Mouse (Mus musculus) hindbrain, embryonic 12.5 days (tissue): ENCODE measurements at regions not wholly inside any gene's neighbourhood (a gene's known extent, or its start where the extent isn't known, plus 50 kb on each side); places are given as distances from the start of the nearest gene placed in this dataset.

Experiments used
- ATAC-seq: fragments of 200-750 bp; cut with Nextera tagmentation; 2 replicates; pipeline ENCODE4 v1.8.0; 2017; ENCODE audit warnings: moderate TSS enrichment; ENCODE audit not compliant: low FRiP score
- H3K27ac ChIP-seq: fragments of 300-500 bp; sonication (generic); 2 replicates; pipeline ENCODE4 v1.5.1; 2016; ENCODE audit warnings: mild to moderate bottlenecking
- H3K27me3 ChIP-seq: fragments of 300-500 bp; sonication (generic); 2 replicates; pipeline ENCODE4 v1.6.1; 2016; ENCODE audit warnings: mild to moderate bottlenecking
- H3K36me3 ChIP-seq: fragments of 300-500 bp; sonication (generic); 2 replicates; pipeline ENCODE4 v1.6.1; 2016; ENCODE audit warnings: mild to moderate bottlenecking
- H3K4me1 ChIP-seq: fragments of 300-500 bp; sonication (generic); 2 replicates; pipeline ENCODE4 v1.6.1; 2016
- H3K4me2 ChIP-seq: fragments of 300-500 bp; sonication (generic); replicated peaks from 2 replicates; pipeline ENCODE4 v1.6.1; 2016; ENCODE audit warnings: mild to moderate bottlenecking
- H3K4me3 ChIP-seq: fragments of 300-500 bp; sonication (generic); 2 replicates; pipeline ENCODE4 v1.5.1; 2016; ENCODE audit warnings: mild to moderate bottlenecking
- H3K9ac ChIP-seq: fragments of 300-500 bp; sonication (generic); 2 replicates; pipeline ENCODE4 v1.6.1; 2016; ENCODE audit warnings: mild to moderate bottlenecking, moderate library complexity
- H3K9me3 ChIP-seq: fragments of 300-500 bp; sonication (generic); replicated peaks from 2 replicates; pipeline ENCODE4 v1.6.1; 2016; ENCODE audit warnings: mild to moderate bottlenecking
- WGBS: fragments of 180-500 bp; shearing (Covaris S2); methylation state at CpG from one replicate; pipeline ENCODE4 v1.1.7; 2016; 5-methylcytosine and 5-hydroxymethylcytosine counted together

- no peak for ATAC-seq
- Histone ChIP-seq H3K4me1 (no peaks in the 10 kb centered on the region), H3K36me3 (no peaks in the 10 kb centered on the region), H3K4me2 (no peak overlapping the region), H3K27ac (no peak overlapping the region), H3K9me3 (no peaks in the 10 kb centered on the region), H3K4me3 (no peak overlapping the region), H3K9ac (no peak overlapping the region), H3K27me3 (no peaks in the 10 kb centered on the region)
Observed at GRCm38 (mm10) chr8:30331201-30331600, 2883.7 kb downstream of the Poteg start.

DNA sequence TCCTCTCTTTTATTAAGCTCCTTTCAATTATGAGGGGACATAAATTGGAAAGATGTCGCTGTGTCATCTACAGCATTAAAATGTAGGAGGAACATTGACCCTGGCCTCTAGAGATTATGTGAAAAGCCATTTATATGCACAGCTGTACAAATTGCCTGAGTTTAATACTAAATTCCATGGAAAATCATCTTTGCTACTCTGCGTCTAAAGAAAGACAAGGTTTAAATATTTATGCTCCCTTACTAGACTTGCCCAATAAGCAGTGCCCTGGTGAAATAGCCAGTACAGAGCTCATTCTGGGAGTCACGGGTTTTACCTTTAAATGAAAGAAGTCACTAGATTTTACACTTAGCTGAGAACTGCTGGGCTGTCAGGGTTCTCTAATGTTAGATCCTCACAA lies 2885.9 kb downstream of the Poteg start:
- no peak overlapping the region for H3K4me2 ChIP-seq
- WGBS, result 62% methylated on average over 3 of the region's 3 CpGs
- no peak overlapping the region for H3K27ac ChIP-seq
- H3K4me3 ChIP-seq, result no peak overlapping the region
- no peaks in the 10 kb centered on the region for H3K4me1 ChIP-seq
- H3K9me3 ChIP-seq, result no peaks in the 10 kb centered on the region
- ATAC-seq, result 0 out of 2 replicates have a peak, but pooled peaks have one; percentile 40
- H3K36me3 ChIP-seq, result no peaks in the 10 kb centered on the region
- H3K27me3 ChIP-seq, result no peaks in the 10 kb centered on the region
- no peak overlapping the region for H3K9ac ChIP-seq

DNA sequence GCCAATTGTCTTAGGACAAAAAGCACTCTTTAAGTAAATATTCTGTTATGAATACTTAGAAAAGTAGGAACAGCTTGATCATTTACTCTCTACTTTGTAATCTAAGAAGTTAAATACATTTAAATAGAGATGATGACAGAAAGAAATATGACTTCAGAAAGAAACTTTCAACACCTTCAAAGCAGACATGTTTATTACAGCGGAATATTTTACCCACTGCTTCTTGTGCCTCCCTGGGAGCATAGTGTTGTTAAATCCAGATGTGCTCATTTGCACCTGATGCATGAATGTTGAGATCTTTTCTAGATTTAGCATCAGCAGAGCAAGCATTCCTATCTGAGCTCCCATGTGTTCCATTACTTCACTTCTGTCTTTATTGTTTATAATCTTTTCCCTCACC lies 2912.0 kb downstream of the Poteg start:
- Histone ChIP-seq H3K9ac (no peak overlapping the region), H3K27me3 (no peaks in the 10 kb centered on the region), H3K9me3 (no peaks in the 10 kb centered on the region), H3K36me3 (no peaks in the 10 kb centered on the region), H3K4me1 (no peaks in the 10 kb centered on the region), H3K4me2 (no peak overlapping the region), H3K4me3 (no peak overlapping the region), H3K27ac (no peak overlapping the region)
- 68% methylated on average over 1 of the region's 1 CpGs for WGBS
- ATAC-seq, result no peak

- 63% methylated on average over 2 of the region's 2 CpGs for WGBS
Observed at GRCm38 (mm10) chr8:30365721-30366120, 2918.3 kb downstream of the Poteg start.

GRCm38 (mm10) chr8:30391936-30392335 lies 2944.5 kb downstream of the Poteg start:
- H3K9me3 ChIP-seq, result no peaks in the 10 kb centered on the region
- H3K27me3 ChIP-seq, result no peaks in the 10 kb centered on the region
- WGBS, result 80% methylated on average over 2 of the region's 2 CpGs
- H3K4me2 ChIP-seq, result no peak overlapping the region
- H3K4me3 ChIP-seq, result no peak overlapping the region
- ATAC-seq, result no peak
- H3K27ac ChIP-seq, result no peak overlapping the region
- H3K4me1 ChIP-seq, result no peaks in the 10 kb centered on the region
- no peaks in the 10 kb centered on the region for H3K36me3 ChIP-seq
- no peak overlapping the region for H3K9ac ChIP-seq

More at GRCm38 (mm10) chr8:30365721-30366120, 2918.3 kb downstream of the Poteg start:
- Histone ChIP-seq H3K4me2 (no peak overlapping the region), H3K9me3 (no peaks in the 10 kb centered on the region), H3K4me1 (no peaks in the 10 kb centered on the region), H3K27ac (no peak overlapping the region), H3K36me3 (no peaks in the 10 kb centered on the region), H3K4me3 (no peak overlapping the region), H3K9ac (no peak overlapping the region), H3K27me3 (no peaks in the 10 kb centered on the region)
- ATAC-seq, result no peak

- no peak overlapping the region for H3K27ac ChIP-seq
- H3K9ac ChIP-seq, result no peak overlapping the region
- no peak for ATAC-seq
- no peaks in the 10 kb centered on the region for H3K36me3 ChIP-seq
- H3K4me3 ChIP-seq, result no peak overlapping the region
- H3K9me3 ChIP-seq, result no peaks in the 10 kb centered on the region
- H3K4me1 ChIP-seq, result no peaks in the 10 kb centered on the region
- H3K4me2 ChIP-seq, result no peak overlapping the region
- no peaks in the 10 kb centered on the region for H3K27me3 ChIP-seq
- WGBS, result 78% methylated on average over 2 of the region's 2 CpGs
Observed at GRCm38 (mm10) chr8:30439423-30439822, 2989.1 kb upstream of the 5930422O12Rik start.

- H3K9ac ChIP-seq, result no peak overlapping the region
- WGBS, result 87% methylated on average over 1 of the region's 1 CpGs
- H3K4me3 ChIP-seq, result no peak overlapping the region
- H3K4me2 ChIP-seq, result no peak overlapping the region
- no peaks in the 10 kb centered on the region for H3K27me3 ChIP-seq
- H3K27ac ChIP-seq, result no peak overlapping the region
- no peaks in the 10 kb centered on the region for H3K36me3 ChIP-seq
- ATAC-seq, result no peak
- H3K9me3 ChIP-seq, result no peaks in the 10 kb centered on the region
- no peaks in the 10 kb centered on the region for H3K4me1 ChIP-seq
Observed at GRCm38 (mm10) chr8:30441821-30442220, 2986.7 kb upstream of the 5930422O12Rik start.

- no peak overlapping the region for H3K27ac ChIP-seq
Observed at GRCm38 (mm10) chr8:30443874-30444273, 2984.6 kb upstream of the 5930422O12Rik start.

DNA sequence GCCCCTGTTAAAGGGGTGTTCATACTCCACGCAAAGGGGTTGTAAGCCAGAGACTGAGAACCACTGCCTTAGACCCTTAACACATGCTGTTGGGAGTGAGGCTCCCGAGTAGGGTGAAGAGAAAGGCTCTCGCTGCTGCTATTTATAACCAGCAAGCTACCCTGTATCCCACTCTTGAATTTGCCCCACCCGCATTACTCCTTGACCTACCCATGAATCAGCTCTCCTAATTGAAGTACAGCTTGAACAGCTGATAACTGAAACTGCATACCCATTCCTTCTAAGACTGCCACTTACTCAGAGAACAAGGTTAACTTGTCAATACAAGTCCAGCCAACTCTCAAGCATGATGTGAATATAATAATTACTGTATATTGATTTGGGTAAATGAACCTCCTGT lies 2984.2 kb upstream of the 5930422O12Rik start:
- WGBS, result 86% methylated on average over 4 of the region's 4 CpGs
- no peak for ATAC-seq
- Histone ChIP-seq H3K4me3 (no peak overlapping the region), H3K27me3 (no peaks in the 10 kb centered on the region), H3K36me3 (no peaks in the 10 kb centered on the region), H3K4me2 (no peak overlapping the region), H3K9me3 (no peaks in the 10 kb centered on the region), H3K4me1 (no peaks in the 10 kb centered on the region), H3K9ac (no peak overlapping the region), H3K27ac (no peak overlapping the region)

More at GRCm38 (mm10) chr8:30443874-30444273, 2984.6 kb upstream of the 5930422O12Rik start:
- WGBS, result 82% methylated on average over 2 of the region's 2 CpGs
- Histone ChIP-seq H3K36me3 (no peaks in the 10 kb centered on the region), H3K4me1 (no peaks in the 10 kb centered on the region), H3K4me2 (no peak overlapping the region), H3K4me3 (no peak overlapping the region), H3K9me3 (no peaks in the 10 kb centered on the region), H3K27me3 (no peaks in the 10 kb centered on the region), H3K9ac (no peak overlapping the region)
- ATAC-seq, result no peak

GRCm38 (mm10) chr8:30458136-30458535 lies 2970.4 kb upstream of the 5930422O12Rik start:
- ATAC-seq, result no peak
- no peak overlapping the region for H3K27ac ChIP-seq

DNA sequence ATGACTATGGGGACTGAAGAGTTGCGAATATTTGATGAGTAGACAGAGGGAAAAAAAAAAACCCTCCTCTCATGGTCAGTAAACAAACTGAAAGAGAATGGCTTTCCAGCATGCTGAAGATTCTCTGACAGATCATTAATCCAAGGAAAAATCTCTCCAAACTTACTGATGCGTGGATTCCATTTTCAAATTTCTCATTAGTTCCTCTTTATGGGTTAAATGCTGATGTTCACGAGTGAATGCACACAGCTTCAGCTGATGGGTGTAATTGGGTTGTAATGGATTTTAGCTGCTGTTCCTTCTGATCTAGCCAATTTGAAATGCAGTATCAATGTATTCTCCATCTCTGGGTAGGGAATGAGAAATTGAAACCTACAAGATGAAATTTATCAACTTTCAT lies 2945.6 kb upstream of the 5930422O12Rik start:
- Histone ChIP-seq H3K27me3 (no peaks in the 10 kb centered on the region), H3K9me3 (0 out of 2 replicates have a peak, but pooled peaks cover 3% of the 10 kb centered on the region), H3K9ac (no peak overlapping the region), H3K4me3 (no peak overlapping the region), H3K27ac (peak overlapping the region; percentile 35; the same call in 1 of the 2 replicates), H3K4me2 (no peak overlapping the region), H3K4me1 (no peaks in the 10 kb centered on the region), H3K36me3 (no peaks in the 10 kb centered on the region)
- no peak for ATAC-seq
- 54% methylated on average over 3 of the region's 3 CpGs for WGBS

More at GRCm38 (mm10) chr8:30458136-30458535, 2970.4 kb upstream of the 5930422O12Rik start:
- Histone ChIP-seq H3K4me2 (no peak overlapping the region), H3K9me3 (no peaks in the 10 kb centered on the region), H3K9ac (no peak overlapping the region), H3K4me1 (no peaks in the 10 kb centered on the region), H3K27me3 (no peaks in the 10 kb centered on the region), H3K36me3 (no peaks in the 10 kb centered on the region), H3K4me3 (no peak overlapping the region)
- 73% methylated on average over 4 of the region's 4 CpGs for WGBS

DNA sequence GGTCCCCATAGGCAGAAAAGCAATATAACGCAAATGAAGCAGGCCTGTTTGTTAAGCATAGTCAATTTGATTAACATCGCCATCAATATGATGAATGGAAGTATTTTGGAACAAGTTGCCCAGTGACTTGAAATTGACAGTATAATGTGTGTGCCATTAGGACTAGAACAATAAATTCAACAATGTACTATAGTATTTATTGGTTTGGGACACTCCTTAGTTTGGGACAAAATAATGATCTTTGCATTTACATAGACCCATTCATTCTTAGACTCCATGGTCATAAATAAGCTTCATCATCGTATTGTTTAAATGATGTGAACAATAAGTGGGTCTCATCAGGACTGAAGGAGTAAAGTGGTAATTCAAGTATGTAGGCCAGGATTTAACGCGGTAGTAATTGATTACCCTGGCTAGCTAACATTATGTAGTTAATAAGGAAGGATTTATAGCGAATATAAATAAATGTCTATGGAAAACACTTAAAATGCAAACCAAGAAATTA lies 2933.6 kb upstream of the 5930422O12Rik start:
- H3K9ac ChIP-seq, result no peak overlapping the region
- no peaks in the 10 kb centered on the region for H3K9me3 ChIP-seq
- no peaks in the 10 kb centered on the region for H3K36me3 ChIP-seq
- no peak overlapping the region for H3K4me3 ChIP-seq
- no peak overlapping the region for H3K27ac ChIP-seq
- H3K27me3 ChIP-seq, result no peaks in the 10 kb centered on the region
- ATAC-seq, result peak; percentile 67
- no peaks in the 10 kb centered on the region for H3K4me1 ChIP-seq
- WGBS, result 73% methylated on average over 6 of the region's 6 CpGs
- no peak overlapping the region for H3K4me2 ChIP-seq

- Histone ChIP-seq H3K4me1 (no peaks in the 10 kb centered on the region), H3K4me2 (no peak overlapping the region), H3K27ac (no peak overlapping the region), H3K4me3 (no peak overlapping the region), H3K9me3 (no peaks in the 10 kb centered on the region), H3K9ac (no peak overlapping the region), H3K36me3 (no peaks in the 10 kb centered on the region), H3K27me3 (no peaks in the 10 kb centered on the region)
- 83% methylated on average over 2 of the region's 2 CpGs for WGBS
- no peak for ATAC-seq
Observed at GRCm38 (mm10) chr8:30502164-30502563, 2926.3 kb upstream of the 5930422O12Rik start.
